Mouse (Mus musculus) layer of hippocampus, adult 11-12 months (tissue): ENCODE data around the gene Zfp580.
"Not testable (repeated sequence)": the region's sequence is repeated elsewhere in the genome, so short reads cannot be mapped to it uniquely, and the experiment has no call there.

ENCODE experiments used
- DNase-seq: peaks from one replicate; pipeline ENCODE4 v3.0.0; 2022; ENCODE audit warnings: low spot score

Gene Zfp580

DNA sequence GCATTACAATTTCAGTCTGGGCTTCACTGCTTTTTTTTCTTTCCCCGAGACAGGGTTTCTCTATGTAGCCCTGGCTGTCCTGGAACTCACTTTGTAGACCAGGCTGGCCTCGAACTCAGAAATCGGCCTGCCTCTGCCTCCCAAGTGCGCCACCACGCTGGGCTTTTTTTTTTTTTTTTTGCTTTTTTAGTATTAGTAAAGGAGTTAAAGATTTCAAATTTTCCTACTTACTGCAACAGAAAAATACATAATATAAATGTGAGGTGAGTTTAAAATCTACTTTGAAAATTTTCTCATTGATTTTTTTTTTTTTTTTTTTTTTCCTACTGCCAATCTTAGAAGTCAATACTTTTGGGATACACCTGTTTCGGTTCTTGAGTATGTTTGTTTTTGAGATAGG, 13.5 kb downstream of the Zfp580 start:
- no peak for DNase-seq

DNA sequence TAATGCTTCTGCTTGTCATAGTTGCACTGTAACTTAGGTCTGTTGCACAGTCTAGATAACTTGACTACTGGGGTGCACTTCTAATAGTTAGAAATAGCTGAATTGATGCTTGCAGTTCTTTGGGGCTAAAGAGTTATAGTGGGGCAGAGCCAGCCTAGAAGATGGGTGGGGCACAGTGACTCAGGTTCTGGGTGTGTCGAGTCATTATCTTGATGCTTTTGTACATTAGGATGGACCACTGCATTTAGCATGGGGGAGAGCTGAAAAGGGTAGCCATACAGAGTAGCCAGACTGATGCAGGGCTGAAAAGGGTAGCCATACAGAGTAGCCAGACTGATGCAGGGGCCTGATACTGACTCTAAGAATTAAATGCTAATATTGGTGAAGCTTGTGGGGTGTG, 22.2 kb downstream of the Zfp580 start:
- DNase-seq: no peak

DNA sequence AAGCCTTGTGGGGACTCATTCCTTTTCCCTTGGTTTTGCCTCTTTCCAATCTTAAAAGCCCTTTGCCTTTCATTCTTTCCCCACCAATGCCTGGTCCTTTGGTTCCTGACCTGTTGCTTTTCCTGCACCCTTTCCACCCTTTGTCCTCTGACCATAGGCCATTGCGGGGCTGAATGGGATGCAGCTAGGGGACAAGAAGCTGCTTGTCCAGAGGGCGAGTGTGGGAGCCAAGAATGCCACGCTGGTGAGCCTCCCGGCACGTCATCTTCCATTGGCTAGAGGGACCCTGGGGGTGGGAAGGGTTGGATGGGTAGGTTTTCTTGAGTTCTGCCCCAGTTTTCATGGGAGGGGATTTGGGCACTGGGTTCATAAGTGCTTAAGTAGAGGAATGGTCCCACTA, 23.6 kb downstream of the Zfp580 start:
- no peak for DNase-seq

- DNase-seq: no peak
Measured at GRCm38 (mm10) chr7:5076931-5077330, 25.6 kb downstream of the Zfp580 start.

- not testable (repeated sequence) for DNase-seq
Measured at GRCm38 (mm10) chr7:5079365-5080009, 28.1 kb downstream of the Zfp580 start.

DNA sequence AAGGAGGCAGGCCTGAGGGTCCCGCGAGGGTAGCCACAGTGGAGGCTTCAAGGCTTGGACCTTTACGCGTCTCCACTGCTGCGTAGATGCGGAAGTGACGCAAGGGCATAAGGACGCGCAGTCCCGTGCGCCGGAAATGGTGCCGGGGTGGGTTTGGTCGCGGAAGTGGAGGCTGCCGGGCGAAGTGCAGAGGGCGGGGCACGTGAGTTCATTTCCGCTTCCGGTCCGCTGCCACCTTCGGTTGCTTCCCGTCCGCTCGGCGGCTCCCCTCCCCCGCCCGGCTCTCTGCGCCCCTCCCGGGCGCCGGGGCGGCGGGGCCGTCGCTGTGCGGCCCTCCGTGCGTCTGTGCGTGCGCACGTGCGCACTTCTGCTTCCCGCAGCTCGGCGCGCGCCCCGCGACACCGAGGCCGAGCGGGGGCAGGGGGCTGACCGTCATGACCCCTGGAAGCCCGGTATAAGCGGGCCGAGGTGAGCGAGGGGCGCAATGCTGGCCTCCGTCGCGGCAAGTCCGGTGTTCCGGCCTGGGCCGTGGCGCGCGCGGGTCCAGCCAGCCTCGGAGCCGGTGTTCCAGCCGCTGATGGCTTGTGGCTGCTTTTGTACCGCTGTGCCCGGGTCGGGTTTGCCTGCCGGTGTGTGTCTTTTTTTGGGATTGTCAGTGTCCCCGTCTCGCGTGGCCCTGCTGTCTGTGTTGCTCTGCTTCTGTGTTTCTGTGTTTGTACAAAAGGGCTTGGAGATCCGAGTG, 28.8 kb downstream of the Zfp580 start, which contains the start of gene Epn1:
Gene Epn1, plus strand, starts transcription at position 226 of the 742 bp plus-strand sequence.
- DNase-seq: peak; percentile 97

DNA sequence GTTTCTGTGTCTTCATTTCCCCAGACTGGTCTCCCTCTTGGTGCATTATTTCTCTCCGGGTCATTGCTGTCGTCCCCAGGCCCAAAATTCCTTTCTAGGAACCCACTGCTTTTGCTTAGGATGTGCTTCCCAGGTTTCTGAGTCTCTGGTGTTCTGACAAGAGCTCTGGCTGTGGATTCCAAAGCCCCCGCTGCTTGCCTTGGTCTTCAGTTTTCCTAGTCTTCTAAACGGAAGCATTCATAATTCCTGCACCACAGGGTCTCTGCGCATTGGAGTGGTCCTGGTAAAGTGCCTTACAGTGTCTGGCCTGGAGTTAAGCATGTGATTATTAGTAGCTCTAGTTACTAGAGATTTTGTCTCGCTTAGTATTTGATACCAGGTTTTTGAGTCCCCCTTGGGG, 29.5 kb downstream of the Zfp580 start:
- DNase-seq: no peak

DNA sequence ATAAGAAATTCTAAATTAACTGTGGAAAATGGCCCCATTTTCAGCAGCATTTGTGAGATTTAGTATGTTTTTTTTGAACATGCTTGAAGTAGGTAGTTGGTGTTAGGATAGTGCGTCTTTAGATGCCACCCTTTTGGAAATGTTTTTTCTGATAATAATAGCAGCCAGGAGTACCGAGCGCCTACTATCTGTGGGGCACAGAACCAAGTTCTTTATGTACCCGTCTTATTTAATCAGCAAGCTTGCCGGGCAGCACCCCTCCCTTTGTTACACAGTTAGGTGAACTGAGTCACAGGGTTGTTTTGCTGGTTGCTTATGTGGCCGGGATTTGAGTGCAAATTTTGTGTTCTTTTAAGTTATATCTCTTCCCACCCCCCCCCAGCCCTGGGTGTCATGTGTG, 29.9 kb downstream of the Zfp580 start:
- DNase-seq: no peak

GRCm38 (mm10) chr7:5081939-5082338, 30.6 kb downstream of the Zfp580 start:
- DNase-seq: no peak

- no peak for DNase-seq
Measured at GRCm38 (mm10) chr7:5083325-5084105, 32.2 kb downstream of the Zfp580 start.

DNA sequence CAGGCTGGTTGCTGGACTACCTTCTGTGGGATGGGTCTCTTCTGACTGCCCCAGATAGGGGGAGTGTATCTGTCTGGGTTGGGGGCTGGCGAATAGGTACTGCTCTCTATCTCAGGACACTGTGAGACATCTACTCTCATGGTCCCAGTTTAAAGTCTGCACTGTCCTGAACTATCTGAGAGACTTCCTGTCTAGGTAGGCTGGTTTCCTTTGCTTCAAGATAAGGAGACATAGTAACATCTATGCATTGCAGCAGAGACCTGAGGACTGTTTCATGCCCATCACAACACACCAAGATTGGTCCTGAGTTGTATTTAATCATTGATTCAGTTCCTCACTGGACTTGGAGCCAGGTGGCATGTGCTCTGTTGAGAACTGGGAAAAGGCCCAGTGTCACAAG, 34.2 kb downstream of the Zfp580 start:
- DNase-seq: no peak

DNA sequence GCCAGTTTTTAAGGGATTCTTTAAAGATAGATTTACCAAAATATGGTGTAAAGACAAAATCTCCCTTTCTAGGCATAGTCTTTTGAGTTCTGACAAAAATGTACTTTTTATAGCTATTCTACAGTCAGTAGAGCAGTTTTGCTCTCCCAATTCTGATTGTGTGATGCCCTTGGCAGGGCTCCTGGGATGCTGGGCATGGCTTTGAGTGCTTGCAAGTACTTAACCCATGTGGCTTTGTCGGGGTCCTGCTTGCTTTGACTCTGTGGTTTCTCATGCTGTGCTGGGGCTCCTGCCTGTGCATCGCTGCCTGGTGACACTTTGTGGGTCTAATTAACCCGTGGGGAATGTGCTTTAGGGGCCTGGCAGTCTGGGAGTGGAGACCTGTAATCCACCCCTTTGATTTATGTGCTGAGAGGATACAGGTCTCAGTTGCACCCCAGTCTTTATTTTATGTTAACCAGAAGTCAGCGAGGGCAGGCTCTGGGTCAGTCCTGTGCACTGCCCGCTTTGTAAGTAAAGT, 35.6 kb downstream of the Zfp580 start:
- DNase-seq: no peak

- DNase-seq: no peak
Measured at GRCm38 (mm10) chr7:5087886-5088285, 36.5 kb downstream of the Zfp580 start.

- DNase-seq: no peak
Measured at GRCm38 (mm10) chr7:5089853-5090252, 38.5 kb downstream of the Zfp580 start.

DNA sequence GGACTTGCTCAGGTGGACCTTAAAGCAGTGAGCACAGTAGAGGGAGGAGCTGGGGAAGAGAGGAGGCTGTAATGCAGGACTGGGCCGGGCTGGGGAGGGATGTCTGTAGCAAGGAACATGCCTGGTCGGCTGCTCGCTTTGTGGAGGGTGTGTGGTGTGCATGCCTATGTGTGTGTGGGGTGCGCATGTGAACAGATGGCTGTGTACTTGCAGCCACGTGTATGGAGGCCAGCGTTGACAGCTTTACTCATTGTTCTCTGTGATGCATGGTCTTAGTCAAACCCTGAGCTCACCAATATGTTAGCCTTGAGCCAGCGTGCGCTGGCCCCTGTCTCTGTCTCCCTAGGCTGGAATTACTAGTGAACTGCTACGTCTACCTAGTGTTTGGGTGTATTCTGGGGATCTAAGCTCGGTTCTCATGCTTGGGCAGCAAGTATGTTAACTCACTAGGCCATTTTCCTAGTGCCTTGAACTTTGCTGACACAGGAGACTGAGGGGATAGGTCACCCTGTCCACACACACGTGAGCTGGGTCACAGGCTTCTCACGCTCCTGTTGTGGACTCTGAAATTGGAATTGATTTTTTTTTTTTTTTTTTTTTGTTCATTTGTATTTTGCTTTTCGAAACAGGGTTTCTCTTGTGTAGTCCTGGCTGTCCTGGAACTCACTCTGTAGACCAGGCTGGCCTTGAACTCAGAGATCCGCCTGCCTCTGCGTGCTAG, 39.8 kb downstream of the Zfp580 start:
- DNase-seq: peak; percentile 62

GRCm38 (mm10) chr7:5092381-5092780, 41.0 kb downstream of the Zfp580 start:
- no peak for DNase-seq

GRCm38 (mm10) chr7:5092831-5093510, 41.6 kb downstream of the Zfp580 start:
- no peak for DNase-seq

DNA sequence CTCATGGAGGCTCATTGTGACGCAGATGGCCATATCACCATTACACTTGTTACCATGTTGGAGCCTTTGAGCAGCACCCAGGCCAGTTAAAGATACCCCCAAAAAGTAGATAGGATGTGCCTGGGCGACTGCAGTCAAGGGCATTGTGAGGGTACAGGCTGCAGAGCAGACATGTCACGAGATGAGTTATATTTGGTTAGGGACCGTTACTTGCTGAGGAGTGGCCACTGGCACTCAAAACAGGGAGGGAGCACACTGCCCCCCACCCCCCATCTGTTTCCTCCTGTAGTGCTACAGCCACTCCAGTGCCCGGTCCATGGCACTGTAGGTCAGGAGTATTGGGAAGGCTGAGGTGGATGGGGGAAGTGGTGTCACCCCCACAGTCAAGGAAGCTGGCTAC, 47.4 kb downstream of the Zfp580 start:
- no peak for DNase-seq

GRCm38 (mm10) chr7:5099796-5100195, 48.5 kb downstream of the Zfp580 start:
- no peak for DNase-seq

GRCm38 (mm10) chr7:5101066-5101663, 49.8 kb downstream of the Zfp580 start:
- DNase-seq: no peak

DNA sequence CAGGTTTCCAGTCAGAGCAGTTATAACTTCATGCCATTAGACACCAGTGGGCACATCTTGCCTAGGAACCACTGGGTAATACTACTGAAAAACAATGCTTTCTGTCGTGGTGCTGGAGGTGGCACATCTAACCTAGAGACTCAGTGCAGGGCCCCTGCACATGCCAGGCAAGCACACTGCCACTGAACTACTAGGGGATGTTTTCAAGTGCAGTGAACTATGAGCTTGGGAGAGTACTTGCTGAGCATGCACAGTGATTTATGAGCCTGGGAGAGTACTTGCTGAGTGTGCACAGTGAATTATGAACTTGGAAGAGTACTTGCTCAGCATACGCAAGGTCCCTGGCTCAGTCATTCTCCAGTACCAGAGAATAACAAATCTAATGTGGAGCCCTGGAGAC, 51.2 kb downstream of the Zfp580 start:
- no peak for DNase-seq
